Mouse (Mus musculus) MEL (cell line): ENCODE results near the gene Rbbp9.

Experiments
- CHD1 ChIP-seq: IDR thresholded peaks from 2 replicates; pipeline ENCODE4 v1.6.1; 2012; ENCODE audit warnings: low read depth, mild to moderate bottlenecking, inconsistent platforms, low read length, improper control_type of control experiment
- MAX ChIP-seq: IDR thresholded peaks from 2 replicates; pipeline ENCODE4 v1.6.1; 2011; ENCODE audit warnings: low read length, improper control_type of control experiment
- POLR2A ChIP-seq, 2 experiments: IDR thresholded peaks; 2 replicates each; pipeline ENCODE4 v1.6.1; 2011 to 2012; ENCODE audit warnings: low read length in 2 of 2, mild to moderate bottlenecking in 2 of 2, control low read depth in 1 of 2, improper control_type of control experiment in 1 of 2, low read depth in 1 of 2, moderate library complexity in 1 of 2; ENCODE audit not compliant: control insufficient read depth in 1 of 2, insufficient read depth in 1 of 2, poor library complexity in 1 of 2

DNA sequence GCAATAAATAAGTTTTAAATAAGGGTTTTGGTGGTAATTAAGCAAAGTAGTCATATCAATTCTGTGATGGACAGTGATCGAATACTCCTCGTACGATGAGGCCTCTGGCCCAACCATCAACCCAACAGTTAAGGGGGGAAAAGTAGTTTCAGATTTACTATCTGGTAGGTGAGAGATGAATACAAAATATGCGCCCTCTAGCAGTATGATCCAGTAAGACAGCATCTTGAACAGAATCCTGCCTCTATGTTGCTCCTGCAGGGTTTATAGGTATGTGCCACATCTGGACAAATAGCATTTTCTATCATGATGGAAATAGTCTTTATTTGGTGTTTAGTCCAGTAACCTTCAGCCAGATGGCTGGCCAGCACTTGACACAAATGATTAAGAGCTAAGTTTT is 9.4 kb downstream of the Rbbp9 start:
- TF ChIP-seq POLR2A (IDR thresholded peaks at IDR 0.05; ENCODE audit: control insufficient read depth in 1 of 2, insufficient read depth in 1 of 2, low read depth in 1 of 2, low read length in 2 of 2, poor library complexity in 1 of 2) (no peak), MAX (no peak), CHD1 (no peak)
